Mouse (Mus musculus) C2C12 (cell line): Measurements from ENCODE around the gene Mcat. TPM values are rescaled to one million over a fixed set of nuclear protein-coding genes. Genes with fewer than 3 reads are reported as not detected.
A peak's percentile ranks its signal among the peaks of the same experiment; 100 is the strongest.

ENCODE experiments used
- H3K27me3 ChIP-seq: one replicate; pipeline ENCODE4 v1.6.1; 2011; ENCODE audit not compliant: control insufficient read depth, insufficient read depth, insufficient read length
- H3K36me3 ChIP-seq: one replicate; pipeline ENCODE4 v1.6.1; 2011; ENCODE audit not compliant: control insufficient read depth, insufficient read depth
- H3K4me3 ChIP-seq: one replicate; pipeline ENCODE4 v1.5.1; 2011; ENCODE audit warnings: mild to moderate bottlenecking, control low read depth; ENCODE audit not compliant: poor library complexity, insufficient read depth, severe bottlenecking
- H3K79me2 ChIP-seq: one replicate; pipeline ENCODE4 v1.6.1; 2011; ENCODE audit not compliant: control insufficient read depth, insufficient read depth
- H3K79me3 ChIP-seq: one replicate; pipeline ENCODE4 v1.6.1; 2011; ENCODE audit warnings: low read depth, control low read depth
- H3ac ChIP-seq: one replicate; pipeline ENCODE3; 2011; ENCODE audit warnings: low read depth; ENCODE audit not compliant: control insufficient read depth, insufficient read length
- CEBPB ChIP-seq: IDR thresholded peaks from one replicate; pipeline ENCODE4 v1.6.1; 2011; ENCODE audit warnings: low read depth, mild to moderate bottlenecking, control low read depth, moderate library complexity
- CTCF ChIP-seq: IDR thresholded peaks from one replicate; pipeline ENCODE4 v1.5.1; 2011; ENCODE audit not compliant: control insufficient read depth, insufficient read depth, insufficient read length
- FOSL1 ChIP-seq: IDR thresholded peaks from one replicate; pipeline ENCODE4 v1.8.0; 2011; ENCODE audit warnings: mild to moderate bottlenecking, low read length; ENCODE audit not compliant: poor library complexity, insufficient read depth, severe bottlenecking
- MAX ChIP-seq: IDR thresholded peaks from one replicate; pipeline ENCODE4 v1.6.1; 2011; ENCODE audit warnings: mild to moderate bottlenecking, control low read depth
- MYOD1 ChIP-seq: IDR thresholded peaks from one replicate; pipeline ENCODE4 v1.6.1; 2011; ENCODE audit warnings: low read depth; ENCODE audit not compliant: control insufficient read depth, insufficient read length
- MYOG ChIP-seq: IDR thresholded peaks from one replicate; pipeline ENCODE4 v1.6.1; 2011; ENCODE audit not compliant: control insufficient read depth, insufficient read length; ENCODE audit errors: extremely low read depth
- USF1 ChIP-seq: IDR thresholded peaks from one replicate; pipeline ENCODE4 v1.6.1; 2011; ENCODE audit warnings: low read depth, mild to moderate bottlenecking, control low read depth, moderate library complexity
- polyA plus RNA-seq: library from polyadenylated mRNA; unstranded; fragments of >200 nt; fragmentation: generic; extraction: Trizol; gene quantifications from one replicate; pipeline ENCODE4 v1.2.1, GENCODE M21; 2012; ENCODE audit warnings: missing spikeins

Mcat gene
- polyA plus RNA-seq, 1 experiment = 42.4 TPM

GRCm38 (mm10) chr15:83573606-83574005 lies 10.0 kb upstream of the Mcat start:
- H3K27me3 ChIP-seq = no peaks in the 10 kb centered on the region
- peaks cover 73% of the 10 kb centered on the region for H3K36me3 ChIP-seq
- H3K4me3 ChIP-seq = no peak overlapping the region
- H3ac ChIP-seq = no peak overlapping the region
- H3K79me2 ChIP-seq = peaks cover 26% of the 10 kb centered on the region
- H3K79me3 ChIP-seq = peaks cover 17% of the 10 kb centered on the region
- TF ChIP-seq FOSL1 = no peak

GRCm38 (mm10) chr15:83572132-83572531 lies 8.5 kb upstream of the Mcat start:
- no peaks in the 10 kb centered on the region for H3K27me3 ChIP-seq
- no peak for TF ChIP-seq MYOG
- peak; percentile 3 for TF ChIP-seq MYOD1
- peaks cover 41% of the 10 kb centered on the region for H3K79me2 ChIP-seq
- H3K36me3 ChIP-seq = peaks cover 63% of the 10 kb centered on the region
- H3K79me3 ChIP-seq = peaks cover 30% of the 10 kb centered on the region
- H3K4me3 ChIP-seq = no peak overlapping the region
- no peak overlapping the region for H3ac ChIP-seq

GRCm38 (mm10) chr15:83571636-83572035 lies 8.0 kb upstream of the Mcat start:
- Histone ChIP-seq H3K36me3 (peaks cover 58% of the 10 kb centered on the region), H3K27me3 (no peaks in the 10 kb centered on the region), H3ac (no peak overlapping the region), H3K4me3 (no peak overlapping the region), H3K79me2 (peaks cover 46% of the 10 kb centered on the region), H3K79me3 (peaks cover 34% of the 10 kb centered on the region)
- TF ChIP-seq CTCF (no peak), CEBPB (peak; percentile 77), MYOG (no peak), FOSL1 (no peak), USF1 (no peak), MYOD1 (peak; percentile 74), MAX (peak; percentile 30)

DNA sequence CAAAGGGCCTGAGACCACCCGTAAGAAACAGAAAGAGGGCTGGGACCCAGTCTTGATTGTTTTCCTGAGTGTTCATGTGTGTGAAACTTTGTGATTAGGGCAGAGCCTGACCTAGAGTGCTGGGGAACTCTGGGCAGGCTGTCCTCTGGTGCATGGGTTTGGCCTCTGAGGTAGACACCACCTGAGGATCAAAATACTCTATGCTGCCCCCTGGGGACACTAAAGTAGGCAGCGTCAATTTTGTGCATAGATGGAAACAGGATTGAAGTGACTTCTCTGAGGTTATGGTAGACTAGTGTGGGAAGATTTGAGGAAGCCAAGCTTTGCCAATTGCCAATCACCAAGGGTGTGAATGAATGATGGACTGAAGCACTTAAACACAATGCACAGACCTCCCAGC lies 7.1 kb upstream of the Mcat start:
- H3K79me2 ChIP-seq = peaks cover 56% of the 10 kb centered on the region
- no peak overlapping the region for H3K4me3 ChIP-seq
- H3K79me3 ChIP-seq = peaks cover 39% of the 10 kb centered on the region
- peaks cover 48% of the 10 kb centered on the region for H3K36me3 ChIP-seq
- no peaks in the 10 kb centered on the region for H3K27me3 ChIP-seq
- TF ChIP-seq FOSL1 (no peak), MYOD1 (no peak), USF1 (no peak), MYOG (no peak), CTCF (no peak), CEBPB (no peak), MAX (no peak)
- no peak overlapping the region for H3ac ChIP-seq

DNA sequence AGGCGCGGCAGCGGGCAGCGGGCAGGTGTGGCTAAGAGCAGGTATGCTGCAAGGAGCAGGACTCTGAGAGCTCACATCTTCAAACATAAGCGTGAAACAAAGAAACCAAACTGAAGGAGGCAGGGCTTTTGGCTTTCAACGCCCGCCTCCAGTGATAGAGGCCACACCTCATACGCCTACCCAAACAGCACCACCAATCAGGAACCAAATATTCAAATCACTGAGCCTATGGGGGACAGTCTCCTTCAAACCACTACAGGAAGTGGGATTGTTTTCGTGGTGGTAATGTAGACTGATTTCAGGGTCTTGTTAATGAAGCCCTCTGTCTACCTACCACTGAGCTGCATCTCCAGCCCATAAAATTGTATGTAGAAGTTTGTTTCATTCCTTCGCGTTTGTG lies 6.1 kb upstream of the Mcat start:
- Histone ChIP-seq H3K36me3 (peaks cover 44% of the 10 kb centered on the region), H3ac (no peak overlapping the region), H3K4me3 (no peak overlapping the region), H3K27me3 (no peaks in the 10 kb centered on the region), H3K79me2 (peaks cover 63% of the 10 kb centered on the region), H3K79me3 (peaks cover 44% of the 10 kb centered on the region)
- no peak for TF ChIP-seq CEBPB
- TF ChIP-seq FOSL1 = no peak
- no peak for TF ChIP-seq USF1
- TF ChIP-seq CTCF = no peak
- TF ChIP-seq MYOG = no peak
- no peak for TF ChIP-seq MAX
- no peak for TF ChIP-seq MYOD1

GRCm38 (mm10) chr15:83568544-83568943 lies 5.0 kb upstream of the Mcat start:
- H3K4me3 ChIP-seq = no peak overlapping the region
- H3K79me2 ChIP-seq = peaks cover 75% of the 10 kb centered on the region
- peaks cover 34% of the 10 kb centered on the region for H3K36me3 ChIP-seq
- no peak overlapping the region for H3ac ChIP-seq
- H3K27me3 ChIP-seq = no peaks in the 10 kb centered on the region
- H3K79me3 ChIP-seq = peaks cover 54% of the 10 kb centered on the region
- TF ChIP-seq FOSL1 (no peak), MAX (no peak), CTCF (no peak), USF1 (no peak), MYOD1 (no peak), MYOG (no peak), CEBPB (no peak)
